Mouse (Mus musculus) left cerebral cortex, adult 9 months (tissue): ENCODE measurements around the gene Ola1.

Source experiments
- DNase-seq, 2 experiments: peaks; one replicate each; pipeline ENCODE4 v3.0.0; 2022; ENCODE audit warnings: low spot score in 2 of 2

Ola1 gene

GRCm38 (mm10) chr2:73218913-73219312, at the start of gene Ola1:
Ola1 (minus strand) TSS chr2:73218924.
- no peak for DNase-seq

GRCm38 (mm10) chr2:73268281-73268680, 49.6 kb upstream of the Ola1 start:
- no peak for DNase-seq

- DNase-seq, result no peak
Measured at GRCm38 (mm10) chr2:73267818-73268217, 49.1 kb upstream of the Ola1 start.

- no peak for DNase-seq
Measured at GRCm38 (mm10) chr2:73267231-73267630, 48.5 kb upstream of the Ola1 start.

GRCm38 (mm10) chr2:73266623-73267022, 47.9 kb upstream of the Ola1 start:
- no peak for DNase-seq

GRCm38 (mm10) chr2:73266011-73266410, 47.3 kb upstream of the Ola1 start:
- DNase-seq, result no peak

GRCm38 (mm10) chr2:73264611-73265195, 46.0 kb upstream of the Ola1 start:
- DNase-seq, result no peak

GRCm38 (mm10) chr2:73263794-73264610, 45.3 kb upstream of the Ola1 start:
- no peak for DNase-seq

GRCm38 (mm10) chr2:73263172-73263765, 44.5 kb upstream of the Ola1 start:
- DNase-seq, result no peak

GRCm38 (mm10) chr2:73248701-73249100, 30.0 kb upstream of the Ola1 start:
- no peak for DNase-seq

- DNase-seq, result no peak
Measured at GRCm38 (mm10) chr2:73241299-73241698, 22.6 kb upstream of the Ola1 start.

GRCm38 (mm10) chr2:73231081-73231480, 12.4 kb upstream of the Ola1 start:
- no peak for DNase-seq

- peak; percentile 81 to 89 for DNase-seq
Measured at GRCm38 (mm10) chr2:73213871-73214659, 4.7 kb downstream of the Ola1 start.

GRCm38 (mm10) chr2:73213539-73213870, 5.2 kb downstream of the Ola1 start:
- DNase-seq, result no peak

GRCm38 (mm10) chr2:73204328-73204727, 14.4 kb downstream of the Ola1 start:
- DNase-seq, result no peak

- no peak for DNase-seq
Measured at GRCm38 (mm10) chr2:73188488-73188887, 30.2 kb downstream of the Ola1 start.

GRCm38 (mm10) chr2:73185185-73185584, 33.5 kb downstream of the Ola1 start:
- DNase-seq, result no peak

GRCm38 (mm10) chr2:73169496-73169895, 49.2 kb downstream of the Ola1 start:
- DNase-seq, result no peak

GRCm38 (mm10) chr2:73167126-73167525, 51.6 kb downstream of the Ola1 start:
- DNase-seq, result peak in 1 of 2 experiments; percentile 46

- DNase-seq, result no peak
Measured at GRCm38 (mm10) chr2:73164666-73165065, 54.1 kb downstream of the Ola1 start.

- DNase-seq, result no peak
Measured at GRCm38 (mm10) chr2:73160772-73161171, 58.0 kb downstream of the Ola1 start.

- DNase-seq, result no peak
Measured at GRCm38 (mm10) chr2:73157202-73157601, 61.5 kb downstream of the Ola1 start.
